Mouse (Mus musculus): ENCODE measurements around the gene Nat9.
A peak's percentile ranks its signal among the peaks of the same experiment; 100 is the strongest.

The Nat9 gene

DNA sequence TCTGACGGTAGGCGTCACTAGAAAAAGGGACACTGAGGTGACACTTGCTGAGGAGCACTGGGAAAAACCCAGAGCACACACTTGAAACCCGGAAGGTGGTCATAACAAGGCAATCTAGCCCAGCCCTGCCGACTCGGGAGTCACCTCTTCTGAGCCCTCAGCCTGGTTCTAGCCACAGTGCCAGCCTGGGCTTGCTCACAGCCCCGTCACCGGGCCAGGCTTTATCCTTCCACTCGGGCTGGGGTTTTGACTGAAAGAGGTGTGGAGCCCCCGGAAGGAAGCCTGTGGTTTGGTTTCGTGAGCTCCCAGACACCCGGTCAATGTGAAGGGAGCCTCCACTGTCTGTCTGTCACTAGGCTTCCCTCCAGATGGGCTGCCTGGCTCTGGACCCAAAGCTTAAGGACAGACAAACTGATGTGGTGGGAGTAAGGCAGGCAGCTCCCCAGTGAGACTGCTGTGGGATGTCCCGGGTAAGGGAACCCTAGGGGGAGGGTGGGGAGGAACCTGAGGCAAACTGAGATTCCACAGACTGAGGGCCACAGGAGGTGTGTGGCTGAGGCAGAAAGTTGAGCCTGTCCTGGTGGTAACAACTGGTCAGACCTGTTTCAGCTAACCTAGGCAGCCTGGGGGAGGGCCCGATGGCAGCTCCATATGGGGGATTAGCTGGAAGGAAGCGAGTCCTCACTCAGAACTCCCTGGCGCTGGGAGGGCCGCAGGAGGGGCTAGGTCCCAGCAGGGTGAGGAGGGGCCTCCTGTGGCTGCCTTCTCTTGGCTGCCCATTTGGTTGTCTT lies 13.9 kb downstream of the Nat9 start:
- peak; percentile 92 for DNase-seq

GRCm38 (mm10) chr11:115172825-115173287 lies 14.8 kb downstream of the Nat9 start:
- peak; percentile 96 for DNase-seq

DNA sequence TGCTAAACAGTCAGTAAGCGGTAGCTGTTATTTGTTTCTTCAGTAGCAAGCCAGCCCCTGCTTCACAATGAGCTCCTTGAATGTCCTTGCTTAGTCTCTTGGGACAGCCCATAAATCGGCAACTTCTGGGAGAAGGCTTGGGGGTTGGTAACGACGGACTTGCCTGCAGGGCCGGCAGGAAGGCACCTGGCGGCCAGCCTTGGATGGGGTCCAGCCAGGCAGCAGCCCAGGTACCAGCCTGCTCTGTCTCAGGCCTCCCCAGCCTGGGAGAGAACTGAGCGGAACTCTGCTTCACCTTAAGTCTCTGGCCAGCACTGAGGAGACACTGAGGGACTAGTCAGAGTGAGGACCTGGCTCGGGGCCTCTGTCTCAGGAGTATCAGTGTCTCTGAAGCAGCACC lies 16.5 kb downstream of the Nat9 start:
- peak; percentile 89 for DNase-seq

GRCm38 (mm10) chr11:115169430-115169829 lies 18.2 kb downstream of the Nat9 start:
- DNase-seq: peak; percentile 83

DNA sequence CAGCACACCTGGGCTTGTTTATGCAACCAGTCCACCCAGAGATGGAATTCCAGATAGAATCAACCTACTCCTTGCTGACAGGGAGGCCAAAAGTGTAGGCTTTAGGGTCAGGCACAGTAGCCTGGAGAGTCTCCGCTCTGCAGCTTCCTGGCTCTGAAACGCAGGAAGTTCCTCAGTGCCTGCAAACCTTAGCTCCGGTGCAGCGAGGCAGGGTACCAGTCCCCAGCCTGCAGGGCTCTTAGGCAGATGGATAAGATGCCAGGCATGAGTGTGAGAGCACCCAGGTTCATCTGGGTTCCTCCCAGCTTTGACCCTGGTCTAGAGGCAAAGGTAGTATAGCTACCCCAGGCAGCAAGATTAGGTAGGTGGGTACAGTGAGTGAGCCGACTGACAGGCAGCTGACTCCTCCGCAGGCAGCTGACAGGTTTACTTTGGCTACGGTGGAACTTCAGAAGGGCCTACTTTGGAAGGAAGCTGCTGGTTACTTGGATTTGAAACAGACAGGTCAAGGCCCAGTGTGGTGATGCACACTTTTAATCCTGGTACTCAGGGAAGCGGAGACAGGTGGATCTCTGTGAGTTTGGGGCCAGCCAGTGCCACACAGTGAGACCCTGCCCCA lies 19.9 kb downstream of the Nat9 start:
- peak; percentile 89 for DNase-seq

GRCm38 (mm10) chr11:115166776-115167175 lies 20.9 kb downstream of the Nat9 start:
- no peak for DNase-seq

- peak; percentile 95 for DNase-seq
Observed at GRCm38 (mm10) chr11:115164976-115165374, 22.7 kb downstream of the Nat9 start.

DNA sequence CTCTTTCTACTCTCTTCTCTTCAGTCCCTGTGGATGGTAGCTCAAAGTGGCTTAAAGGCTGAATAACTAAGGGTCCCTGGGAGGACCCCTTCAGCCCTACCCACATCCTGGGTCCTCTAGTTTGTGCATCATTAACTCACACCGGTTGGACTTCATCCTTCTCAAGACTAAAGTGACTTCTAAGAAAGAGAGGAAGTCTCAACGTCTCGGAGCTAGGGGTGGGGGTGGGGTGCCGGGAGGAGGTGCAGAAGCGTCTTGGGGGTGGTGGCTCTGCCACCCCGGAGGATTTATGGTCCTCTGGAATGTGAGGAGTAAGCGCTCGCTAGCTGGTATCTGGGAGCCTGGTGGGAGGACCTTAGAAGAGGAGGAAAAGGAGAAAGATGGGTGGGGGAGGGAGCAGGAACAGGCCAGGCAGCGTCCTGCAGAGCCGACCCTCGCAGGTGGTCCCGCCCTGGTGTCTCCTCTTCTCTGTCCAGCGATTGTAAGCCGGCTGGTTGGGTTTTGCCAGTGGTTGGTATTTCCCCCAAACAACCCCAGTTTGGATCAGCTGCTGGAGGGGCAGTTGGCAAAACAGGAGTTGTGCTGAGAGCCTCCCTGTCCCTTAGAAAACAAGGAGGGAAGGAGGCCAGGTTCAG lies 23.2 kb downstream of the Nat9 start:
- DNase-seq: peak; percentile 92

- no peak for DNase-seq
Observed at GRCm38 (mm10) chr11:115163568-115164150, 24.0 kb downstream of the Nat9 start.

GRCm38 (mm10) chr11:115162832-115163480 lies 24.7 kb downstream of the Nat9 start, which contains the start of gene Slc9a3r1:
Slc9a3r1 (plus strand) TSS chr11:115163341.
- DNase-seq: peak; percentile 100

GRCm38 (mm10) chr11:115162205-115162601 lies 25.5 kb downstream of the Nat9 start:
- DNase-seq: peak; percentile 89

GRCm38 (mm10) chr11:115161578-115162204 lies 26.0 kb downstream of the Nat9 start:
- DNase-seq: peak; percentile 93

DNA sequence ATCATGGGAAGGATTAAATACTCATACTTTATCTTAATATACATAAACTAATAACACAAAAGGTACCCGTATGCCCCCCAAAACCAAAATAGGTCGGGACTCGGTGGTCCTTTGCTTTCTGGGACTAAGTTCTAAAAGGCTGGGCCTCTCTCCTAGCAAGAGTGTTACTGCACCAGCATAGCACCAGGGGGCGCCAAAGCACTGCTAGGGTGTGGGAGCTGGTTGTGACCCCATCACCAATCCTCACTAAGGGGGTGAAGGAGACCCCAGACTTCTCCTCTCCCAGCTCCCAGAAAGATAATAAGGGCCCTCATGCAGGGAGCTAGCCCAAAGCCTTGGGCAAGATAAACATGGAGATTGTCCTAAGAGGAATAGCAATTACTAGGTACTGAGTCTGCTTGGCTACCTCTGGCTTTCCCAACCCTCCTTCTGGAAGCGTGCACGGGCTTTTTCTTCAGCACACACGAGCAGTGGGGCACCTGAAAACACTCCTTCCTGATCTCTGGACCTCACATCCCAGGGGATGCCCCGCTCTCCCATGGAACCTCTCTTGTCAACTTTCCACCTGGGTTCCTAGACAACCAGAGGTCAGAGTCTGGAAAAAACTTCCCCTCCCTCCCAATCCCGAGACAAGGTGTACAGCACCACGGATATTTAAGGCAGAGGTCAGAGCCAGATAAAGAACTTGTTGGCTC lies 26.6 kb downstream of the Nat9 start:
- peak; percentile 96 for DNase-seq

GRCm38 (mm10) chr11:115160016-115160797 lies 27.5 kb downstream of the Nat9 start:
- peak; percentile 97 for DNase-seq

GRCm38 (mm10) chr11:115157933-115158719 lies 29.5 kb downstream of the Nat9 start:
- DNase-seq: peak; percentile 93

DNA sequence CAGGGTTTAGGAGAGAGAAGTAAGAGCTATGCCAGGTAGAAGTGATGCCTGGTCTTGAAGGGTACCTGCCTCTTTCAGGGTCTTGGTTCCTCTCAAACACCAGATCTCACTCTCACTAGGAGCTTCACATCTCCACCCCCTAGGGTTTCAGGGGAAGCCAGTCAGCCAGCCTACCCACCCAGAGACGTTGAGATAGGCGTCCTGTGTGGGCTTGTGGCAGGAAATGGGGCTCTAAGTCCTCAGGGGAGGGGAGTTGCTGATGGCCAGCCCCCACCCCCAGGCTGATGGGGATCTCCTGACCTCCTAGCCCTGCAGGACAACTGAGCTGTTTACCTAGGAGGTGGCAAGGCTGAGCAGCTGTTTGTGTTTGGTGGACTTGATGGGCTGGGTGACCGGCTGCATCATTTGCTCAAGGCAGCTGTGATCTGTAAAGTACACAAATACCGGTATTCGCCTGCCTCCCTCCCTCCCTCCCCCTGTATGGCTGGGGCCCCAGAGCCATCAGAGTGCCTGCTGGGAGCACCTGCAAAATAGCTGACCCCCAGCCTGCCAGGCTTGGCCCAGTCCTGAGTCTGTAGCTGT lies 32.5 kb downstream of the Nat9 start:
- DNase-seq: peak; percentile 88

DNA sequence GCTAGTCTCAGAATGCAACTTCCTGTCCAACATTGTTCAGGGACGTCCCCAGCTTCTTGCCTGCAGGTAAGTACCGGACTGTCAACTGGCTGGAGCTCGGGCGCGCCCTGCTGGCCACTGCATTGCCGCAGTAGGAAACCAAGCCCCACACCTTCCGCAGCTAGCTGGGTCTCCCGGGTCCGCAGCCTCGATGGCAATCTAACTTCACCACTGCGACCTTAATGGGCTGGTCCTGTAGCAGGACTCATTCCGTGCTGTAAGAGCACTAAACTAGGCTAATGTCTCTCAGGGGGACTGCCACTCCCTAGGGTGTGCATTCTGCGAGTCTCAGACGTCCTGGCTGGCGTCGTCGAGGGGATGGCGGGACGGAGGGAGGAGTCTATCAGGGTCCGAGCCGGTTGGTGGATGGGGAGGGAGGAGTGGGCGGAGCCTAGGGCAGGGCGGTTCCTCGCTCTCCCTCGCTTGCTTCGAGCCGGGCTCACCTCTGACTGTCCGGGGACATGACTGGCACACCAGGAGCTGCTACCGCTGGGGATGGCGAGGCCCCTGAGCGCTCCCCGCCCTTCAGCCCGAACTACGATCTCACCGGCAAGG lies 33.9 kb downstream of the Nat9 start:
- peak; percentile 98 for DNase-seq

GRCm38 (mm10) chr11:115153088-115153487 lies 34.6 kb downstream of the Nat9 start:
- DNase-seq: peak; percentile 90
